Mouse (Mus musculus) B cell, adult 62 days (primary cell): ENCODE data around the gene Shq1. TPM values are rescaled to one million over a fixed set of nuclear protein-coding genes. Genes with fewer than 3 reads are reported as not detected.

Experiments used
- total RNA-seq: library from RNA; stranded (reverse); gene quantifications from 4 replicates; pipeline ENCODE4 v1.2.4, GENCODE M21; 2023

Shq1 gene
- 6.2 to 12.1 TPM (median 8.4 TPM) in 4 replicates for total RNA-seq

GRCm38 (mm10) chr6:100670880-100671344 is at the start of gene Shq1:
Gene Shq1 (minus strand): TSS chr6:100671157.

DNA sequence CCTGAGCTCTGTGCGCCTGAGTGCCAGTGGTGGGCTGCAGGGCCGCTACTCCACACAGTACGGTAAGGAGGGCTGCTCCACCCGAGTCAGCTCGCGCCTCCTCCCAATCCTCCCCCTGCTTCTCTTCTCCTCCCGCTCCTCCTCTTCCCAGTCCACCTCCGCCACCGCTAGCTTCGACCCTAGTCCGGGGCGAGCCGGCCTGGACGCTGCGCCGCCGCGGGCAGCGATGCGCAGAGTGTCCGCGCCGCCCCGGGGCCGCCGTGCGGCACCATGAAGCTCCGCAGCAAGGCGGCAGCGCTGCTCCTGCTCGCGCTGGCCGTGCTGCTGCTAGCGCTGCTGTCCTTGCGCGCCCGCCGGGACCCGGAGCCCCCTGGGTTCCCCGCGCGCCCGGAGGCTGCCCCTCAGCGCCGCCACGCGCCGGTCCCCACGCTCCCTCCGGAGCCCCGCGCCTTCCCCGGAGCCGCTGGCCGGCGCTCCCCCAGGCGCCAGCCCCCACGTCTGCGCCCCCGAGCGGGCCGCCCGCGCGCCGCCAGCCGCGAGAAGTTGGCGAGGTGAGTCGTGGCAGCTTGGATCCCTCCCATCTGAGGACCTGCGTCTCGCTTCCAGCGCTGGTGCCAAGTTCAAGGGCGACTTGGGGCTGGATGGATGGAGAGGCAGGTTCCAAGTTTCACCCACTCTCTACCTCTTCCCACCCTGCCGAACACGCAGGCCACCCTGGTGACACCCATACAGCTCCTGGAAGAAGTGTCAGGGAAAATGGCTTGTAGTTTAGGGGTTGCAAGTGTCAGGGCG is 33.8 kb upstream of the Shq1 start, which contains the start of gene Gxylt2:
TSS of gene Gxylt2 (plus strand) at position 161 of the 792 bp plus-strand sequence.

Other genes with a start within 250 kb of the Shq1 start
- gene Gxylt2, start 33.6 kb upstream of the Shq1 start, total RNA-seq: 0.06 to 0.09 TPM in 2 of 4 replicates, not detected in the others
- 78.9 to 98.0 TPM (median 80.4 TPM) in 4 replicates for gene Ppp4r2, start 162.5 kb upstream of the Shq1 start, total RNA-seq